Mouse (Mus musculus) heart, embryonic 15.5 days (tissue): ENCODE measurements around the gene 1700017N19Rik. TPM values are rescaled to one million over a fixed set of nuclear protein-coding genes. Genes with fewer than 3 reads are reported as not detected.

ENCODE experiments used
- polyA plus RNA-seq: library from polyadenylated mRNA; unstranded; fragments of >200 nt; fragmentation: Nextera tagmentation; extraction: Ambion mirVana; gene quantifications from 2 replicates; pipeline ENCODE4 v1.2.1, GENCODE M21; 2015

Gene 1700017N19Rik
- polyA plus RNA-seq, 1 experiment from 2014 or later: not detected

Other genes starting within 250 kb of the 1700017N19Rik start
- gene Gm4302, start 249.6 kb upstream of the 1700017N19Rik start, polyA plus RNA-seq: not detected in 2 replicates
- gene Gm4303, start 244.5 kb upstream of the 1700017N19Rik start, polyA plus RNA-seq: not detected in 2 replicates
- gene Gm4305, start 239.4 kb upstream of the 1700017N19Rik start, polyA plus RNA-seq: not detected in 2 replicates
- not detected in 2 replicates for gene Gm4307, start 229.1 kb upstream of the 1700017N19Rik start, polyA plus RNA-seq
- gene Gm4312, start 207.9 kb upstream of the 1700017N19Rik start, polyA plus RNA-seq: not detected in 2 replicates
- gene Tmtc3, start 103.1 kb upstream of the 1700017N19Rik start, polyA plus RNA-seq: 13.6 and 15.2 TPM in 2 replicates
- 2.7 and 2.8 TPM in 2 replicates for gene Cep290, start 102.9 kb upstream of the 1700017N19Rik start, polyA plus RNA-seq
- gene 4930430F08Rik, start 61 bp upstream of the 1700017N19Rik start, polyA plus RNA-seq: 5.9 and 8.7 TPM in 2 replicates